Mouse (Mus musculus) activated CD4-positive, CD25-positive, alpha-beta regulatory T cell, adult 4 months (primary cell): ENCODE results near the gene Rpl36a. TPM values are rescaled to one million over a fixed set of nuclear protein-coding genes. Genes with fewer than 3 reads are reported as not detected.
A peak's percentile ranks its signal among the peaks of the same experiment; 100 is the strongest.

Source experiments
- ATAC-seq: one replicate; pipeline ENCODE4 v1.8.0; 2017
- polyA plus RNA-seq, 2 experiments: library from polyadenylated mRNA; unstranded; fragments of 100-300 nt; shearing (Covaris generic); gene quantifications; one replicate each; pipeline ENCODE4 v1.2.1; 2017

Gene Rpl36a
- 100 to 1,000 TPM; 650 to 747 TPM for polyA plus RNA-seq

- ATAC-seq = peak; percentile 97
These were observed at the start of gene Rpl36a for GRCm38 (mm10) chrX:134585103-134586002. Rpl36a (plus strand) TSS chrX:134585654.

- ATAC-seq = peak; percentile 62
These were observed 45.7 kb upstream of the Rpl36a start for GRCm38 (mm10) chrX:134539795-134540194.

- ATAC-seq = peak; percentile 12
These were observed 44.9 kb upstream of the Rpl36a start for GRCm38 (mm10) chrX:134540414-134541135.

GRCm38 (mm10) chrX:134541145-134541954, 44.1 kb upstream of the Rpl36a start, which contains the start of gene Timm8a1:
Timm8a1 (minus strand) TSS chrX:134541865.
- ATAC-seq = peak; percentile 75

GRCm38 (mm10) chrX:134541955-134542308, 43.5 kb upstream of the Rpl36a start:
- ATAC-seq = peak; percentile 4

- no peak for ATAC-seq
These were observed 38.1 kb upstream of the Rpl36a start for GRCm38 (mm10) chrX:134547330-134547729.

GRCm38 (mm10) chrX:134550903-134551302, 34.6 kb upstream of the Rpl36a start:
- ATAC-seq = peak; percentile 52

- no peak for ATAC-seq
These were observed 32.1 kb upstream of the Rpl36a start for GRCm38 (mm10) chrX:134553326-134553725.

GRCm38 (mm10) chrX:134554425-134554824, 31.0 kb upstream of the Rpl36a start:
- ATAC-seq = no peak

GRCm38 (mm10) chrX:134564326-134564725, 21.1 kb upstream of the Rpl36a start:
- no peak for ATAC-seq

- ATAC-seq = peak; percentile 83
These were observed 18.8 kb upstream of the Rpl36a start for GRCm38 (mm10) chrX:134566536-134567222.

GRCm38 (mm10) chrX:134577896-134578295, 7.6 kb upstream of the Rpl36a start:
- no peak for ATAC-seq

GRCm38 (mm10) chrX:134580528-134581305, 4.7 kb upstream of the Rpl36a start:
- ATAC-seq = no peak

GRCm38 (mm10) chrX:134582270-134582669, 3.2 kb upstream of the Rpl36a start:
- no peak for ATAC-seq

GRCm38 (mm10) chrX:134582888-134583669, 2.4 kb upstream of the Rpl36a start, which contains the start of gene Btk:
Btk (minus strand) TSS chrX:134583570.
- ATAC-seq = no peak

GRCm38 (mm10) chrX:134586447-134586846, 993 bp downstream of the Rpl36a start:
- ATAC-seq = no peak

GRCm38 (mm10) chrX:134588261-134588660, 2.8 kb downstream of the Rpl36a start:
- ATAC-seq = no peak

- no peak for ATAC-seq
These were observed 3.5 kb downstream of the Rpl36a start for GRCm38 (mm10) chrX:134588997-134589396.

- no peak for ATAC-seq
These were observed 4.4 kb downstream of the Rpl36a start for GRCm38 (mm10) chrX:134589836-134590235.

- no peak for ATAC-seq
These were observed 14.6 kb downstream of the Rpl36a start for GRCm38 (mm10) chrX:134599922-134600565.
